Mouse (Mus musculus): ENCODE results near the gene Sucnr1.

Sucnr1 gene

GRCm38 (mm10) chr3:60111889-60112646 lies 30.4 kb downstream of the Sucnr1 start:
- peak; percentile 38 for DNase-seq

GRCm38 (mm10) chr3:60114571-60114970 lies 32.9 kb downstream of the Sucnr1 start:
- DNase-seq = no peak

DNA sequence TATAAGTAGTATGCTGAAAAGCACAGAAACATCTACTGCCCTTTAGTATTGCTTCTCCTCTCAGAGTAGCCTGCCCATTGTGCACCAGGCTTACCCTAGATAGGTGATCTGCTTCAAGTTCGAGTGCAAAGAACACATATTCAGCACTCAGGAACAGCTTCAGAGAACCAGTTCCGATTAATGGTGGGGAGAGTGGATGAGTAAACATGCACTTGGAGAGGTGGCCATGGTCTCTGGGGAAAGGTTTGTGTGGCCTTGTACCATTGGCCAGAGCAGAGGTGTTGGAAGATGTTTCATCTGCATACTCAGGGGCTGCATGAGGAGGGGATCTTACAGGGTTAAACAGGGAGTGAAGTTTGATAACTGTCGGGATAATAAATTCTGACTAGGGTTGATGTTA lies 39.8 kb downstream of the Sucnr1 start:
- DNase-seq = no peak

GRCm38 (mm10) chr3:60123859-60124794 lies 42.5 kb downstream of the Sucnr1 start:
- no peak for DNase-seq

- DNase-seq = no peak
Observed at GRCm38 (mm10) chr3:60126564-60126963, 44.9 kb downstream of the Sucnr1 start.

DNA sequence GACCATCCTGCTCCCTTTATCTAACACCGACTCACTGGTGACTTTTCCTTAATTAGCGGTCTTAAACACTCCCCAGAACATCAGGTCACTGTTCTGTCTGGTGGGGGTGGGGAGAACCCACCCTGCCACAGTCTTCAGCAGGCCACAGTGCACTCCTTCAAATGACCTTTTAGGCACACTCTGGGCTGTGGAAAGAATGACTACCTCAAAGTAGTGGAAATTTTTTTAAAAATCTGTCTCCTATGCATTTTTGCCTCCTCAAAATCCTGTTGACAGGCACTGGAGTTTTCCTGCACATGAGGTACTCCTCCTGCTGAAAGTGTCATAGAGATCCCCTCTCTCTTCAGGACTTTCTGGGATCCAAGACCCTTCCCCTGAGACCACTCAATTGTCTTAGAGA lies 46.6 kb downstream of the Sucnr1 start:
- no peak for DNase-seq

DNA sequence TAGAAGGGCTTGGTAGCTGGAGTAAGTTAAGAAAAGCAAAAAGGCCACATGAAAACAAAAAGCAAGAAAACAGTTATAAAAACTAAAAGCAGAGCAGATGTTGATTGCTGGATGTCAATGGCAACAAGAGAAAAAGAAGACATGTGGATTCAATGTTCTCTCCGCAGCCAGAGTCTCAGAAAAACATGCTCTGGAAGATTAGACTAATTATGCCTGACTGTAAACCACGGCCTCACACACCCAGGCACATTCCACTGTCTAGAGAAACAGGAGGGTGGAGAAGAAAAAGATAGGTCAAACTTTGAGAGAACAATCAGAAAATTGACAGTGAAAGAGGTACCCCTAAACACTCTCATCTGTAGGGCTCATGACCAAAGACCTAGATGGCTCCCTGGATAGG lies 54.1 kb downstream of the Sucnr1 start:
- no peak for DNase-seq
